Mouse (Mus musculus): ENCODE measurements around the gene Smpd3. TPM values are rescaled to one million over a fixed set of nuclear protein-coding genes. Genes with fewer than 3 reads are reported as not detected.

Gene Smpd3
- polyA plus RNA-seq, 1 experiment from 2014 or later = 11.8 TPM

Other genes with a start within 250 kb of the Smpd3 start
- gene Esrp2, start 201.0 kb downstream of the Smpd3 start, polyA plus RNA-seq (2015; fragmentation: Nextera tagmentation; extraction: Ambion mirVana) = 11.5 and 13.8 TPM in 2 replicates
- 19.6 and 20.5 TPM in 2 replicates for gene Pla2g15, start 187.6 kb downstream of the Smpd3 start, polyA plus RNA-seq (2015; fragmentation: Nextera tagmentation; extraction: Ambion mirVana)
- 59.0 and 68.9 TPM in 2 replicates for gene Slc7a6, start 169.1 kb downstream of the Smpd3 start, polyA plus RNA-seq (2015; fragmentation: Nextera tagmentation; extraction: Ambion mirVana)
- gene Slc7a6os, start 127.1 kb downstream of the Smpd3 start, polyA plus RNA-seq (2015; fragmentation: Nextera tagmentation; extraction: Ambion mirVana) = 41.8 and 44.7 TPM in 2 replicates
- gene Prmt7, start 127.1 kb downstream of the Smpd3 start, polyA plus RNA-seq (2015; fragmentation: Nextera tagmentation; extraction: Ambion mirVana) = 46.2 and 51.8 TPM in 2 replicates
- 31.2 and 31.8 TPM in 2 replicates for gene Zfp90, start 77.3 kb upstream of the Smpd3 start, polyA plus RNA-seq (2015; fragmentation: Nextera tagmentation; extraction: Ambion mirVana)
- not detected in 2 replicates for gene 6030452D12Rik, start 162.5 kb upstream of the Smpd3 start, polyA plus RNA-seq (2015; fragmentation: Nextera tagmentation; extraction: Ambion mirVana)
- gene Cdh3, start 172.9 kb upstream of the Smpd3 start, polyA plus RNA-seq (2015; fragmentation: Nextera tagmentation; extraction: Ambion mirVana) = 55.9 and 57.5 TPM in 2 replicates
- gene Gm10073, start 235.5 kb upstream of the Smpd3 start, polyA plus RNA-seq (2015; fragmentation: Nextera tagmentation; extraction: Ambion mirVana) = 13.8 and 15.4 TPM in 2 replicates